Mouse (Mus musculus): ENCODE results near the gene Krt222. TPM values are rescaled to one million over a fixed set of nuclear protein-coding genes. Genes with fewer than 3 reads are reported as not detected.

The Krt222 gene
- polyA plus RNA-seq, 1 experiment from 2014 or later: 0.55 TPM

GRCm38 (mm10) chr11:99279986-99280385, 36.1 kb upstream of the Krt222 start:
- no peaks in the 10 kb centered on the region for H3K4me1 ChIP-seq (ENCODE audit: insufficient read depth)
- H3K4me3 ChIP-seq (ENCODE audit: low read depth, low read length): no peak overlapping the region
- no peaks in the 10 kb centered on the region for H3K9me3 ChIP-seq (ENCODE audit: low read length)
- no peak for TF ChIP-seq CTCF (IDR thresholded peaks at IDR 0.05; ENCODE audit: low read depth)
- TF ChIP-seq EP300 (IDR thresholded peaks at IDR 0.05; ENCODE audit: low read depth): no peak
- WGBS (ENCODE audit: insufficient replicate concordance): 41% methylated on average over 5 of the region's 5 CpGs
- H3K27me3 ChIP-seq (ENCODE audit: insufficient read depth, low read length): no peaks in the 10 kb centered on the region
- DNase-seq (no peak), ATAC-seq (no peak)
- H3K27ac ChIP-seq (ENCODE audit: low read depth): no peak overlapping the region
- no peak overlapping the region for H3K9ac ChIP-seq (replicated peaks)
- no peak overlapping the region for H3K4me2 ChIP-seq (ENCODE audit: low read depth, low read length)
- H3K36me3 ChIP-seq (replicated peaks; ENCODE audit: insufficient read depth, low read length): no peaks in the 10 kb centered on the region

DNA sequence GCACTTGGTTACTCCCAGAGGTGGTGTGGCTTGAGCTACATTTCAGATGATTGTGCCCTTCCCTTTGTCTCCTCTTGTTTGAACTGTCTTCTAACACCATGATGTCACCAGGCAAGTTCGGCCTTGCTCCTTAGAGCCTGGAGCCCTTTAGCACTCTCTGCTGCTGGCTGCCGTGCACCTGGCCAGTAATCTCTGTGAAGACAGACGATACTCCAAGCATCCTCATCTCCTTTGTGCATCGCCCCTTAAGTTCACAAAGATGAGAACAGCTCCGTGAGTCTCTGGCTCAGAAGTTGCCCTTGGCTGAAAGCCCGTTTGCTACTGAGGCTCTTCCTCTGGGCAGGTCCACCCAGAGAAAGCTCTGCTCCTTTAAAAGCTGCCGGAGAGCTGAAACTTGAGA, 32.9 kb upstream of the Krt222 start:
- H3K4me2 ChIP-seq (ENCODE audit: low read depth, low read length): no peak overlapping the region
- H3K9me3 ChIP-seq (ENCODE audit: low read length): no peaks in the 10 kb centered on the region
- H3K4me1 ChIP-seq (ENCODE audit: insufficient read depth): no peaks in the 10 kb centered on the region
- H3K27ac ChIP-seq (ENCODE audit: low read depth): no peak overlapping the region
- H3K9ac ChIP-seq (replicated peaks): no peak overlapping the region
- TF ChIP-seq CTCF (IDR thresholded peaks at IDR 0.05; ENCODE audit: low read depth) (no peak), EP300 (IDR thresholded peaks at IDR 0.05; ENCODE audit: low read depth) (no peak)
- H3K36me3 ChIP-seq (replicated peaks; ENCODE audit: insufficient read depth, low read length): no peaks in the 10 kb centered on the region
- H3K4me3 ChIP-seq (ENCODE audit: low read depth, low read length): no peak overlapping the region
- no peak for ATAC-seq
- WGBS (ENCODE audit: insufficient replicate concordance): 57% methylated on average over 7 of the region's 7 CpGs
- H3K27me3 ChIP-seq (ENCODE audit: insufficient read depth, low read length): no peaks in the 10 kb centered on the region
- no peak for DNase-seq

- Histone ChIP-seq H3K4me2 (ENCODE audit: low read depth, low read length) (no peak overlapping the region), H3K9me3 (ENCODE audit: low read length) (no peaks in the 10 kb centered on the region), H3K27ac (ENCODE audit: low read depth) (peak overlapping the region; percentile 55; the same call in 1 of the 2 replicates), H3K27me3 (ENCODE audit: insufficient read depth, low read length) (no peaks in the 10 kb centered on the region), H3K4me1 (ENCODE audit: insufficient read depth) (no peaks in the 10 kb centered on the region), H3K36me3 (replicated peaks; ENCODE audit: insufficient read depth, low read length) (no peaks in the 10 kb centered on the region), H3K9ac (replicated peaks) (no peak overlapping the region), H3K4me3 (ENCODE audit: low read depth, low read length) (no peak overlapping the region)
- TF ChIP-seq EP300 (IDR thresholded peaks at IDR 0.05; ENCODE audit: low read depth) (no peak), CTCF (IDR thresholded peaks at IDR 0.05; ENCODE audit: low read depth) (no peak)
- ATAC-seq (peak; percentile 93), DNase-seq (peak; percentile 27)
- WGBS (ENCODE audit: insufficient replicate concordance): 55% methylated on average over 6 of the region's 6 CpGs
These were observed 31.7 kb upstream of the Krt222 start for GRCm38 (mm10) chr11:99275624-99276023.

DNA sequence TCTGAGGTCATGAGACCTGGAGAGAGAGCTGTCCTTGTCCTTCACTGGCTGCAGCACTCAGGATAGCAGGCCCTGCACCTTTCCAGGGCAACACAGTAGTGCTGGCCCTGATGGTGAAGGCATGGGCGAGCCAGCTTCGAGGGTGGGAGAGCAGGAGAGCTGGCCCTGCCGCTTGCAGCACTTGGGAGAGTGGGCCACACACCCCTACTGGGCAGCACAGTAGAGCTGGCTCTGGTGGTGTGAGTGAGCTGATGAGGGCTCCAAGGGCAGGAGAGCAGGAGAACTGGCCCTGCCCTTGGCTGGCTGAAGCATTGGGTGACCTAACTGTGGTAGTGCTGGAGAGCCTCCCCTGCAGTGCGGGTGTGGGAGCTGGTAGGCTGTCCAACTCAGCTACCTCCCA, 28.8 kb upstream of the Krt222 start:
- no peak for TF ChIP-seq CTCF (IDR thresholded peaks at IDR 0.05; ENCODE audit: low read depth)
- TF ChIP-seq EP300 (IDR thresholded peaks at IDR 0.05; ENCODE audit: low read depth): no peak
- H3K9ac ChIP-seq (replicated peaks): no peak overlapping the region
- DNase-seq (no peak), ATAC-seq (no peak)
- no peaks in the 10 kb centered on the region for H3K4me1 ChIP-seq (ENCODE audit: insufficient read depth)
- 90% methylated on average over 4 of the region's 4 CpGs for WGBS (ENCODE audit: insufficient replicate concordance)
- no peak overlapping the region for H3K27ac ChIP-seq (ENCODE audit: low read depth)
- no peak overlapping the region for H3K4me2 ChIP-seq (ENCODE audit: low read depth, low read length)
- no peaks in the 10 kb centered on the region for H3K27me3 ChIP-seq (ENCODE audit: insufficient read depth, low read length)
- H3K9me3 ChIP-seq (ENCODE audit: low read length): no peaks in the 10 kb centered on the region
- H3K36me3 ChIP-seq (replicated peaks; ENCODE audit: insufficient read depth, low read length): no peaks in the 10 kb centered on the region
- no peak overlapping the region for H3K4me3 ChIP-seq (ENCODE audit: low read depth, low read length)

- no peaks in the 10 kb centered on the region for H3K9me3 ChIP-seq (ENCODE audit: low read length)
- WGBS (ENCODE audit: insufficient replicate concordance): 74% methylated on average over 7 of the region's 7 CpGs
- no peaks in the 10 kb centered on the region for H3K27me3 ChIP-seq (ENCODE audit: insufficient read depth, low read length)
- no peaks in the 10 kb centered on the region for H3K36me3 ChIP-seq (replicated peaks; ENCODE audit: insufficient read depth, low read length)
- no peak overlapping the region for H3K4me3 ChIP-seq (ENCODE audit: low read depth, low read length)
- TF ChIP-seq EP300 (IDR thresholded peaks at IDR 0.05; ENCODE audit: low read depth) (no peak), CTCF (IDR thresholded peaks at IDR 0.05; ENCODE audit: low read depth) (no peak)
- H3K4me1 ChIP-seq (ENCODE audit: insufficient read depth): no peaks in the 10 kb centered on the region
- H3K9ac ChIP-seq (replicated peaks): no peak overlapping the region
- ATAC-seq (no peak), DNase-seq (no peak)
- no peak overlapping the region for H3K4me2 ChIP-seq (ENCODE audit: low read depth, low read length)
- H3K27ac ChIP-seq (ENCODE audit: low read depth): no peak overlapping the region
These were observed 25.3 kb upstream of the Krt222 start for GRCm38 (mm10) chr11:99269192-99269591.

- Histone ChIP-seq H3K9me3 (ENCODE audit: low read length) (no peaks in the 10 kb centered on the region), H3K27me3 (ENCODE audit: insufficient read depth, low read length) (no peaks in the 10 kb centered on the region), H3K36me3 (replicated peaks; ENCODE audit: insufficient read depth, low read length) (no peaks in the 10 kb centered on the region), H3K9ac (replicated peaks) (no peak overlapping the region), H3K4me2 (ENCODE audit: low read depth, low read length) (no peak overlapping the region), H3K4me3 (ENCODE audit: low read depth, low read length) (no peak overlapping the region), H3K27ac (ENCODE audit: low read depth) (peak overlapping the region; percentile 48), H3K4me1 (ENCODE audit: insufficient read depth) (no peaks in the 10 kb centered on the region)
- DNase-seq (no peak), ATAC-seq (0 out of 2 replicates have a peak, but pooled peaks have one; percentile 21)
- 31% methylated on average over 9 of the region's 9 CpGs for WGBS (ENCODE audit: insufficient replicate concordance)
- TF ChIP-seq CTCF (IDR thresholded peaks at IDR 0.05; ENCODE audit: low read depth) (no peak), EP300 (IDR thresholded peaks at IDR 0.05; ENCODE audit: low read depth) (no peak)
These were observed 21.9 kb upstream of the Krt222 start for GRCm38 (mm10) chr11:99265796-99266195.

DNA sequence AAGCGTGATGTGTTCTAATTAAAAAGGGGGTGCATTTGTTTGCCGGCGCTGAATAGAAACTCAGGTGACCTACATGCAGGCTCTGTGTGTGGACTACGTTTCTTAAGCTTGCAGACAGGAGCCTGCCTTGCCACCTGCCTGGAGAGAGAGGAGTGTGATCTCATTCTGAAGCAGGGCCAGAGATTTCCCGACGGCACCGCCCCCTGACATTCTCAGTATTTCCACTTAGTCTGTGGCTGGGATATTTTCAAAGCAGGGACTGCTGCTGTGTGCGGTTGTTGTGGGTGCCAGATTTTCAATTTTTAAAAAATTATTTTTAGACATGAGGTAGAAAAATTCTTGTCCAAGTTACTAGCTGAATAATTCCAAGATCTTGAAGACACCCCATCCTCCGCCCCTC, 21.3 kb upstream of the Krt222 start:
- TF ChIP-seq EP300 (IDR thresholded peaks at IDR 0.05; ENCODE audit: low read depth) (no peak), CTCF (IDR thresholded peaks at IDR 0.05; ENCODE audit: low read depth) (no peak)

More for the DNA sequence above, 21.3 kb upstream of the Krt222 start:
- Histone ChIP-seq H3K36me3 (replicated peaks; ENCODE audit: insufficient read depth, low read length) (no peaks in the 10 kb centered on the region), H3K9ac (replicated peaks) (no peak overlapping the region), H3K27me3 (ENCODE audit: insufficient read depth, low read length) (no peaks in the 10 kb centered on the region), H3K9me3 (ENCODE audit: low read length) (no peaks in the 10 kb centered on the region), H3K4me3 (ENCODE audit: low read depth, low read length) (no peak overlapping the region), H3K4me2 (ENCODE audit: low read depth, low read length) (no peak overlapping the region), H3K4me1 (ENCODE audit: insufficient read depth) (no peaks in the 10 kb centered on the region), H3K27ac (ENCODE audit: low read depth) (peak overlapping the region; percentile 48)
- no peak for DNase-seq
- no peak for ATAC-seq
- WGBS (ENCODE audit: insufficient replicate concordance): 67% methylated on average over 9 of the region's 9 CpGs
